Mouse (Mus musculus) embryonic fibroblast, embryonic 13.5 days (primary cell): ENCODE data around the gene Hikeshi.

Experiments
- CTCF ChIP-seq: IDR thresholded peaks from 2 replicates; pipeline ENCODE4 v1.5.1; 2011; ENCODE audit warnings: mild to moderate bottlenecking, control low read depth, low read length, moderate library complexity, borderline replicate concordance; ENCODE audit not compliant: insufficient read depth
- POLR2A ChIP-seq: IDR thresholded peaks from 2 replicates; pipeline ENCODE4 v1.6.1; 2011; ENCODE audit warnings: low read depth, mild to moderate bottlenecking, control low read depth, low read length, moderate library complexity

- TF ChIP-seq CTCF: no peak
- TF ChIP-seq POLR2A: no peak
These were observed 35.8 kb upstream of the Hikeshi start for GRCm38 (mm10) chr7:89976796-89977195.
